Comparison of ENCODE assay signal across 15 mouse cellular contexts in the genomic region with DNA sequence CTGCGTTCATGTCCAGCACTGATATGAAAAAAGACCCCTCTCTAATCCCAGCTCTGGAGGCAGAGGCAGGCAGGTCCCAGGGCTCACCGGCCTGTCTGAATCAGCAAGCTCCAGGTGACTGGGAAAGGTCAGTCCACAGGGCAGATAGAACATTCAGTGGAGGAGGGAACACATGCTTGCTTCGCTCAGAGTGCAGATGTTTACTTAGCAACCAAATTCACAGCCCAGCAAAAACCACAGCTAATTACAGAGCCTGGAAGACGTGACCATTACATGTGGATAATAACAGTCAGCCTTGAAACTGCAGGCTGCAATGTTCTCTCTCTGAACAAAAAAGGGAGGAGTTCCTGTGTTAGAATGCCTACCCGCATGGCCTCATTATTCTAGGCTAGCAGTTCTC. TPM values are rescaled to one million over a fixed set of nuclear protein-coding genes. Genes with fewer than 3 reads are reported as not detected.
A peak's percentile ranks its signal among the peaks of the same experiment; 100 is the strongest.
DNase-seq lines count a peak whose midpoint lies in the region; ATAC-seq and TF ChIP-seq lines count a peak whose summit lies in the region.
"Had no signal": no experiment of that assay in that cellular context is flagged by ENCODE, and none has a peak within 500 bp of the region (broad histone marks: within the 10 kb centered on the region; RNA-seq: fewer than 3 reads in every experiment).

No protein-coding gene starts in this region.

- peak; percentile 45; the same call in 1 of the 2 replicates for ATAC-seq in liver, embryonic 16.5 days (ENCODE audit: low read depth)
- no peak for ATAC-seq in heart, embryonic 14.5 days (ENCODE audit: insufficient number of reproducible peaks, insufficient read depth, low FRiP score, low read depth)

- peak; percentile 18 for DNase-seq in gastrocnemius, adult 2 months
- no peak for DNase-seq in gastrocnemius, postnatal 4 days (ENCODE audit: low spot score in 2 of 2)
- DNase-seq in liver, result no peak
- no peak for DNase-seq in spleen, postnatal 14 days (ENCODE audit: low spot score in 2 of 2)
- no peak for DNase-seq in thymus, adult 2 months
- DNase-seq: adrenal gland, postnatal 25 days; cerebellum, adult 9-11 months; layer of hippocampus, adult 9-11 months; liver, embryonic 13.5 days had no signal

- no peak overlapping the region for H3K9ac ChIP-seq in liver, embryonic 16.5 days (ENCODE audit: low read depth, low read length)
- H3K9ac ChIP-seq in heart, embryonic 14.5 days (ENCODE audit: low read length), result peak overlapping the region; percentile 46; the same call in 1 of the 2 replicates
- H3K9ac ChIP-seq: liver, embryonic 13.5 days; neural tube, embryonic 13.5 days had no signal

- intact Hi-C loops in gastrocnemius, adult 2 months (cut with DNase I), result no loop called here

- H3K4me3 ChIP-seq in gastrocnemius, adult 2 months, result no peak overlapping the region
- no peak overlapping the region for H3K4me3 ChIP-seq in liver, embryonic 16.5 days (ENCODE audit: low read depth, low read length)
- H3K4me3 ChIP-seq in heart, embryonic 14.5 days (ENCODE audit: control insufficient read depth in 1 of 2, insufficient read depth in 1 of 2, low read depth in 1 of 2, low read length in 2 of 2), result no peak overlapping the region
- no peak overlapping the region for H3K4me3 ChIP-seq in olfactory bulb, adult 2 months (ENCODE audit: insufficient read depth, low read depth, low read length)
- H3K4me3 ChIP-seq in thymus, adult 2 months (ENCODE audit: control insufficient read depth, insufficient read depth, low read length), result no peak overlapping the region
- H3K4me3 ChIP-seq: erythroblast, embryonic 14.5 days; liver, embryonic 13.5 days; neural tube, embryonic 13.5 days had no signal

- H3K27me3 ChIP-seq in liver, embryonic 16.5 days (ENCODE audit: control insufficient read depth, insufficient read depth, low read depth, low read length), result no peaks in the 10 kb centered on the region
- H3K27me3 ChIP-seq in heart, embryonic 14.5 days (ENCODE audit: control insufficient read depth, insufficient read depth, low read length), result no peaks in the 10 kb centered on the region
- no peaks in the 10 kb centered on the region for H3K27me3 ChIP-seq in thymus, adult 2 months (ENCODE audit: control insufficient read depth, insufficient read depth, low read length)
- H3K27me3 ChIP-seq: liver, embryonic 13.5 days; neural tube, embryonic 13.5 days had no signal

- H3K27ac ChIP-seq in gastrocnemius, adult 2 months, result peak overlapping the region; percentile 38
- H3K27ac ChIP-seq in liver, embryonic 16.5 days (ENCODE audit: low read length), result no peak overlapping the region
- peak overlapping the region; percentile 57 to 82 for H3K27ac ChIP-seq in heart, embryonic 14.5 days (replicated peaks in 1 of 2; ENCODE audit: control insufficient read depth in 1 of 2, insufficient read depth in 1 of 2, low read depth in 2 of 2, low read length in 2 of 2)
- peak overlapping the region; percentile 94 for H3K27ac ChIP-seq in olfactory bulb, adult 2 months (ENCODE audit: insufficient read depth, low read depth, low read length)
- H3K27ac ChIP-seq in thymus, adult 2 months (ENCODE audit: control insufficient read depth, insufficient read depth, low read length), result no peak overlapping the region
- H3K27ac ChIP-seq: liver, embryonic 13.5 days; neural tube, embryonic 13.5 days had no signal

- H3K4me2 ChIP-seq in liver, embryonic 16.5 days (ENCODE audit: low read depth, low read length), result no peak overlapping the region
- H3K4me2 ChIP-seq in heart, embryonic 14.5 days (ENCODE audit: low read length), result no peak overlapping the region
- H3K4me2 ChIP-seq: liver, embryonic 13.5 days; neural tube, embryonic 13.5 days had no signal

- H3K4me1 ChIP-seq in liver, embryonic 16.5 days (ENCODE audit: control insufficient read depth, low read depth, low read length), result no peaks in the 10 kb centered on the region
- H3K4me1 ChIP-seq in heart, embryonic 14.5 days (ENCODE audit: control insufficient read depth in 2 of 2, insufficient read depth in 2 of 2, low read length in 2 of 2), result peaks cover 25 to 51% of the 10 kb centered on the region in 2 experiments
- peaks cover 29% of the 10 kb centered on the region for H3K4me1 ChIP-seq in olfactory bulb, adult 2 months (ENCODE audit: control insufficient read depth, insufficient read depth, low read length)
- H3K4me1 ChIP-seq in thymus, adult 2 months (replicated peaks; ENCODE audit: control insufficient read depth, insufficient read depth, low read length), result no peaks in the 10 kb centered on the region
- H3K4me1 ChIP-seq: liver, embryonic 13.5 days had no signal

- WGBS in liver, embryonic 16.5 days (ENCODE audit: insufficient replicate concordance), result 57% methylated on average over 5 of the region's 5 CpGs
- WGBS in heart, embryonic 14.5 days, result 48% methylated on average over 5 of the region's 5 CpGs
- WGBS in olfactory bulb, adult 2 months, result 28% methylated on average over 5 of the region's 5 CpGs
- 87% methylated on average over 5 of the region's 5 CpGs for WGBS in thymus, adult 2 months

- no peak for TF ChIP-seq POLR2A in olfactory bulb, adult 2 months (IDR thresholded peaks at IDR 0.05; ENCODE audit: insufficient read depth, low read depth, low read length)
- no peak for TF ChIP-seq POLR2A in thymus, adult 2 months (IDR thresholded peaks at IDR 0.05; ENCODE audit: control insufficient read depth, extremely low read depth, insufficient read depth, low read length, poor library complexity)

- no peaks in the 10 kb centered on the region for H3K36me3 ChIP-seq in liver, embryonic 16.5 days (ENCODE audit: control insufficient read depth, insufficient read depth)
- H3K36me3 ChIP-seq in heart, embryonic 14.5 days (ENCODE audit: control insufficient read depth, insufficient read depth, low read length), result peaks cover 2% of the 10 kb centered on the region; the same call in 1 of the 2 replicates
- peaks cover 10% of the 10 kb centered on the region; the same call in 1 of the 2 replicates for H3K36me3 ChIP-seq in thymus, adult 2 months (ENCODE audit: control insufficient read depth, insufficient read depth, low read length)
- H3K36me3 ChIP-seq: liver, embryonic 13.5 days had no signal

- no peak for TF ChIP-seq CTCF in gastrocnemius, adult 2 months (IDR thresholded peaks at IDR 0.05)
- no peak for TF ChIP-seq CTCF in olfactory bulb, adult 2 months (IDR thresholded peaks at IDR 0.05; ENCODE audit: insufficient read depth, low read depth, low read length)
- TF ChIP-seq CTCF in thymus, adult 2 months (IDR thresholded peaks at IDR 0.05; ENCODE audit: borderline replicate concordance, control insufficient read depth, extremely low read depth, insufficient read depth, low read length, poor library complexity), result no peak

- no peaks in the 10 kb centered on the region for H3K9me3 ChIP-seq in liver, embryonic 16.5 days (replicated peaks; ENCODE audit: control insufficient read depth, low read length)
- H3K9me3 ChIP-seq in heart, embryonic 14.5 days (ENCODE audit: control insufficient read depth, low read length), result no peaks in the 10 kb centered on the region
- H3K9me3 ChIP-seq: liver, embryonic 13.5 days; neural tube, embryonic 13.5 days had no signal

RNA-seq across cellular contexts. Expression of a gene that starts 26.0 kb away (rescaled TPM):
- not detected for total RNA-seq in gastrocnemius, adult 2 months (2021)
- total RNA-seq in gastrocnemius, postnatal 4 days (2021), result under 1 TPM in 1 of 2 experiments, not detected in 1; 0.41 TPM
- not detected in 2 replicates for polyA plus RNA-seq in liver, embryonic 16.5 days (2015; fragmentation: Nextera tagmentation; extraction: Ambion mirVana)
- not detected in 2 replicates for polyA plus RNA-seq in heart, embryonic 14.5 days (2014; fragmentation: Nextera tagmentation; extraction: Ambion mirVana)
- not detected in 2 replicates for polyA plus RNA-seq in olfactory bulb, adult 2 months (2012; ENCODE audit: insufficient read depth, insufficient read length, low replicate concordance, missing spikeins)
- 0.08 and 0.32 TPM in 2 replicates for polyA plus RNA-seq in thymus, adult 2 months (2012; rRNA removed)
- total RNA-seq: heart, postnatal 10 days had no signal
- polyA plus RNA-seq: erythroblast, embryonic 14.5 days; liver, embryonic 13.5 days had no signal

RNA-seq across cellular contexts. Expression of a gene that starts 31.9 kb away (rescaled TPM):
- total RNA-seq in gastrocnemius, adult 2 months (2021), result 10 to 100 TPM; 33.7 to 50.1 TPM
- 10 to 100 TPM; 41.6 to 45.1 TPM for total RNA-seq in gastrocnemius, postnatal 4 days (2021)
- 9.3 and 9.6 TPM in 2 replicates for polyA plus RNA-seq in liver, embryonic 16.5 days (2015; fragmentation: Nextera tagmentation; extraction: Ambion mirVana)
- 32.2 and 32.7 TPM in 2 replicates for polyA plus RNA-seq in heart, embryonic 14.5 days (2014; fragmentation: Nextera tagmentation; extraction: Ambion mirVana)
- not detected in 2 replicates for polyA plus RNA-seq in olfactory bulb, adult 2 months (2012; ENCODE audit: insufficient read depth, insufficient read length, low replicate concordance, missing spikeins)
- polyA plus RNA-seq in thymus, adult 2 months (2012; rRNA removed), result 18.7 and 20.8 TPM in 2 replicates

RNA-seq across cellular contexts. Expression of a gene that starts 40.8 kb away (rescaled TPM):
- total RNA-seq in gastrocnemius, adult 2 months (2021), result 10 to 100 TPM; 14.2 to 17.0 TPM
- total RNA-seq in gastrocnemius, postnatal 4 days (2021), result 10 to 100 TPM; 13.7 to 15.9 TPM
- 149 and 158 TPM in 2 replicates for polyA plus RNA-seq in liver, embryonic 16.5 days (2015; fragmentation: Nextera tagmentation; extraction: Ambion mirVana)
- polyA plus RNA-seq in heart, embryonic 14.5 days (2014; fragmentation: Nextera tagmentation; extraction: Ambion mirVana), result 33.7 and 34.8 TPM in 2 replicates
- polyA plus RNA-seq in olfactory bulb, adult 2 months (2012; ENCODE audit: insufficient read depth, insufficient read length, low replicate concordance, missing spikeins), result not detected in 2 replicates
- 19.3 and 22.5 TPM in 2 replicates for polyA plus RNA-seq in thymus, adult 2 months (2012; rRNA removed)

RNA-seq across cellular contexts. Expression of a gene that starts 41.5 kb away (rescaled TPM):
- total RNA-seq in gastrocnemius, adult 2 months (2021), result 10 to 100 TPM; 80.2 to 81.9 TPM
- 10 to 100 TPM; 54.7 to 58.7 TPM for total RNA-seq in gastrocnemius, postnatal 4 days (2021)
- polyA plus RNA-seq in liver, embryonic 16.5 days (2015; fragmentation: Nextera tagmentation; extraction: Ambion mirVana), result 64.3 and 75.7 TPM in 2 replicates
- polyA plus RNA-seq in heart, embryonic 14.5 days (2014; fragmentation: Nextera tagmentation; extraction: Ambion mirVana), result 72.7 and 73.3 TPM in 2 replicates
- not detected in 2 replicates for polyA plus RNA-seq in olfactory bulb, adult 2 months (2012; ENCODE audit: insufficient read depth, insufficient read length, low replicate concordance, missing spikeins)
- polyA plus RNA-seq in thymus, adult 2 months (2012; rRNA removed), result 23.3 and 25.1 TPM in 2 replicates

Comparison
In these comparisons a context has a peak if more than half of its experiments do, and no peak if none do; other contexts are left out.
1. H3K27ac ChIP-seq: peak in gastrocnemius, adult 2 months (single experiment), heart, embryonic 14.5 days (2 of 2) and olfactory bulb, adult 2 months (single experiment); none in liver, embryonic 16.5 days (single experiment) and thymus, adult 2 months (single experiment).
2. RNA of a gene that starts 31.9 kb away (polyA plus RNA-seq): 32.2 to 32.7 TPM in heart, embryonic 14.5 days, 18.7 to 20.8 TPM in thymus, adult 2 months and 9.3 to 9.6 TPM in liver, embryonic 16.5 days; not detected in olfactory bulb, adult 2 months; every median in the first group is over 10 times any median in the second.
3. RNA of a gene that starts 40.8 kb away (polyA plus RNA-seq): 149 to 158 TPM in liver, embryonic 16.5 days, 33.7 to 34.8 TPM in heart, embryonic 14.5 days and 19.3 to 22.5 TPM in thymus, adult 2 months; not detected in olfactory bulb, adult 2 months; every median in the first group is over 10 times any median in the second.